Mouse (Mus musculus) hindbrain, embryonic 16.5 days (tissue): ENCODE results near the gene Cd22. TPM values are rescaled to one million over a fixed set of nuclear protein-coding genes. Genes with fewer than 3 reads are reported as not detected.

ENCODE experiments used
- ATAC-seq: fragments of 200-750 bp; cut with Nextera tagmentation; 2 replicates; pipeline ENCODE4 v1.8.0; 2017; ENCODE audit warnings: moderate TSS enrichment, moderate library complexity
- H3K27ac ChIP-seq: fragments of 300-500 bp; sonication (generic); 2 replicates; pipeline ENCODE4 v1.5.1; 2014; ENCODE audit warnings: low read depth, mild to moderate bottlenecking, control low read depth, low read length, moderate library complexity
- H3K27me3 ChIP-seq: fragments of 300-500 bp; sonication (generic); replicated peaks from 2 replicates; pipeline ENCODE4 v1.6.1; 2014; ENCODE audit warnings: low read length; ENCODE audit not compliant: control insufficient read depth, insufficient read depth
- H3K36me3 ChIP-seq: fragments of 300-500 bp; sonication (generic); 2 replicates; pipeline ENCODE4 v1.6.1; 2014; ENCODE audit warnings: mild to moderate bottlenecking, low read length, moderate library complexity, mixed read lengths; ENCODE audit not compliant: control insufficient read depth, insufficient read depth
- H3K4me1 ChIP-seq: fragments of 300-500 bp; sonication (generic); 2 replicates; pipeline ENCODE4 v1.6.1; 2014; ENCODE audit warnings: low read depth, low read length; ENCODE audit not compliant: control insufficient read depth, insufficient read depth
- H3K4me2 ChIP-seq: fragments of 300-500 bp; sonication (generic); 2 replicates; pipeline ENCODE4 v1.6.1; 2014; ENCODE audit warnings: mild to moderate bottlenecking, low read length, control low read depth, moderate library complexity
- H3K4me3 ChIP-seq: fragments of 300-500 bp; sonication (generic); 2 replicates; pipeline ENCODE4 v1.5.1; 2014; ENCODE audit warnings: mild to moderate bottlenecking, low read length, control low read depth, moderate library complexity
- H3K9ac ChIP-seq: fragments of 300-500 bp; sonication (generic); 2 replicates; pipeline ENCODE4 v1.6.1; 2014; ENCODE audit warnings: low read depth, mild to moderate bottlenecking, control low read depth, low read length, moderate library complexity
- H3K9me3 ChIP-seq: fragments of 300-500 bp; sonication (generic); 2 replicates; pipeline ENCODE4 v1.6.1; 2014; ENCODE audit warnings: mild to moderate bottlenecking, low read length, moderate library complexity; ENCODE audit not compliant: control insufficient read depth
- WGBS: fragments of 180-500 bp; shearing (Covaris S2); extraction: QIAGEN DNeasy Blood & Tissue Kit; methylation state at CpG from one replicate; pipeline ENCODE4 v1.1.7; 2014; 5-methylcytosine and 5-hydroxymethylcytosine counted together
- polyA plus RNA-seq: library from polyadenylated mRNA; unstranded; fragments of >200 nt; fragmentation: Nextera tagmentation; extraction: Ambion mirVana; gene quantifications from 2 replicates; pipeline ENCODE4 v1.2.1, GENCODE M21; 2015

Gene Cd22
- polyA plus RNA-seq, 1 experiment from 2014 or later: not detected

- Histone ChIP-seq H3K36me3 (no peaks in the 10 kb centered on the region), H3K27ac (no peak overlapping the region), H3K4me3 (no peak overlapping the region), H3K9ac (no peak overlapping the region), H3K4me2 (no peak overlapping the region), H3K4me1 (no peaks in the 10 kb centered on the region), H3K9me3 (no peaks in the 10 kb centered on the region), H3K27me3 (0 out of 2 replicates have a peak, but pooled peaks cover 2% of the 10 kb centered on the region)
- no peak for ATAC-seq
- 74% methylated on average over 6 of the region's 6 CpGs for WGBS
Measured at GRCm38 (mm10) chr7:30820131-30820530, 60.0 kb downstream of the Cd22 start.

Other genes starting within 250 kb of the Cd22 start
- gene Etv2, start 244.5 kb downstream of the Cd22 start, polyA plus RNA-seq: not detected in 2 replicates
- gene Rbm42, start 230.0 kb downstream of the Cd22 start, polyA plus RNA-seq: 125 and 128 TPM in 2 replicates
- 25.7 and 28.8 TPM in 2 replicates for gene Haus5, start 215.3 kb downstream of the Cd22 start, polyA plus RNA-seq
- gene Pmis2, start 208.7 kb downstream of the Cd22 start, polyA plus RNA-seq: not detected in 2 replicates
- gene 2200002J24Rik, start 181.4 kb downstream of the Cd22 start, polyA plus RNA-seq: not detected in 2 replicates
- 3.0 and 3.7 TPM in 2 replicates for gene Atp4a, start 168.1 kb downstream of the Cd22 start, polyA plus RNA-seq
- 278 and 301 TPM in 2 replicates for gene Tmem147, start 150.8 kb downstream of the Cd22 start, polyA plus RNA-seq
- gene Gapdhs, start 136.7 kb downstream of the Cd22 start, polyA plus RNA-seq: 0.82 and 1.1 TPM in 2 replicates
- 0.98 and 1.0 TPM in 2 replicates for gene Sbsn, start 128.9 kb downstream of the Cd22 start, polyA plus RNA-seq
- 1.8 and 2.2 TPM in 2 replicates for gene Dmkn, start 116.6 kb downstream of the Cd22 start, polyA plus RNA-seq
- 0.38 TPM in 1 of 2 replicates, not detected in the other for gene Krtdap, start 92.4 kb downstream of the Cd22 start, polyA plus RNA-seq
- gene Ffar2, start 56.6 kb downstream of the Cd22 start, polyA plus RNA-seq: 0.10 and 0.25 TPM in 2 replicates
- gene Ffar3, start 24.2 kb downstream of the Cd22 start, polyA plus RNA-seq: 0.09 and 0.21 TPM in 2 replicates
- 0.06 TPM in 1 of 2 replicates, not detected in the other for gene Ffar1, start 18.8 kb downstream of the Cd22 start, polyA plus RNA-seq
- 5.3 and 5.8 TPM in 2 replicates for gene Mag, start 34.5 kb upstream of the Cd22 start, polyA plus RNA-seq
- gene Hamp2, start 44.3 kb upstream of the Cd22 start, polyA plus RNA-seq: 0.44 TPM in 1 of 2 replicates, not detected in the other
- not detected in 2 replicates for gene Hamp, start 63.7 kb upstream of the Cd22 start, polyA plus RNA-seq
- 25.7 and 27.3 TPM in 2 replicates for gene Usf2, start 76.5 kb upstream of the Cd22 start, polyA plus RNA-seq
- gene Lsr, start 93.1 kb upstream of the Cd22 start, polyA plus RNA-seq: 24.1 and 27.8 TPM in 2 replicates
- 0.63 and 0.82 TPM in 2 replicates for gene Fam187b, start 93.4 kb upstream of the Cd22 start, polyA plus RNA-seq
- gene Fxyd5, start 162.1 kb upstream of the Cd22 start, polyA plus RNA-seq: 24.4 and 32.9 TPM in 2 replicates
- gene Fxyd7, start 171.1 kb upstream of the Cd22 start, polyA plus RNA-seq: 324 and 417 TPM in 2 replicates
- 69.4 and 89.9 TPM in 2 replicates for gene Fxyd1, start 176.9 kb upstream of the Cd22 start, polyA plus RNA-seq
- 0.50 and 0.65 TPM in 2 replicates for gene Lgi4, start 179.0 kb upstream of the Cd22 start, polyA plus RNA-seq
- gene Fxyd3, start 196.4 kb upstream of the Cd22 start, polyA plus RNA-seq: 0.43 and 0.95 TPM in 2 replicates
- gene Hpn, start 234.9 kb upstream of the Cd22 start, polyA plus RNA-seq: 0.61 and 0.75 TPM in 2 replicates
- gene Scn1b, start 246.7 kb upstream of the Cd22 start, polyA plus RNA-seq: 19.0 TPM in 2 replicates